Mouse (Mus musculus) thymus, adult 2 months (tissue): ENCODE data around the gene Wdfy1.

Experiments used
- CTCF ChIP-seq: fragments of 200-500 bp; IDR thresholded peaks from 2 replicates; pipeline ENCODE4 v1.5.1; 2012; ENCODE audit warnings: mild to moderate bottlenecking, control low read depth, low read length, moderate library complexity, borderline replicate concordance; ENCODE audit not compliant: control insufficient read depth, poor library complexity, insufficient read depth; ENCODE audit errors: extremely low read depth
- POLR2A ChIP-seq: fragments of 200-500 bp; IDR thresholded peaks from 2 replicates; pipeline ENCODE4 v1.6.1; 2012; ENCODE audit warnings: mild to moderate bottlenecking, low read length, control low read depth, moderate library complexity; ENCODE audit not compliant: control insufficient read depth, poor library complexity, insufficient read depth; ENCODE audit errors: extremely low read depth

DNA sequence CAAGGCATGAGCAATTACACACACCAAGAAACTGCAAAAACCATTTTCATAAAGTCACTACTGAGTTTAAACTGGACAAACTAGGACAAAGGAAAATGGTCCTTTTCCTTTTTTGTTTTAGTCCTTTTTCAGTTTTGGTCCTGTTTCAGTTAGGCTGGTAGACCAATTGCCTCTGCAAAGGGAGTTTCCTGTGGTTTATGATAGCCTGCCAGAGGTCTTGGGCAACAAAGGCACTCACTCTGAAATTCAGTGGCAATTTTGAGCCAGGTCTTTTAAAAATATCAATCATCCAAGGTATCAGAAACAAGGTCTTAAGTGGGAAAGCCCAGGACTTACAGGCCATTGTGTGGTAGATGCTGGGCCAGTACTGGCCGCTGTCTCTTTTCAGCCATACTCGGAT is 36.2 kb downstream of the Wdfy1 start:
- no peak for TF ChIP-seq CTCF
- TF ChIP-seq POLR2A: no peak
